Mouse (Mus musculus): ENCODE results near the gene Gm48552. TPM values are rescaled to one million over a fixed set of nuclear protein-coding genes. Genes with fewer than 3 reads are reported as not detected.

The Gm48552 gene
- polyA plus RNA-seq, 1 experiment from 2014 or later, result 2.7 TPM

DNA sequence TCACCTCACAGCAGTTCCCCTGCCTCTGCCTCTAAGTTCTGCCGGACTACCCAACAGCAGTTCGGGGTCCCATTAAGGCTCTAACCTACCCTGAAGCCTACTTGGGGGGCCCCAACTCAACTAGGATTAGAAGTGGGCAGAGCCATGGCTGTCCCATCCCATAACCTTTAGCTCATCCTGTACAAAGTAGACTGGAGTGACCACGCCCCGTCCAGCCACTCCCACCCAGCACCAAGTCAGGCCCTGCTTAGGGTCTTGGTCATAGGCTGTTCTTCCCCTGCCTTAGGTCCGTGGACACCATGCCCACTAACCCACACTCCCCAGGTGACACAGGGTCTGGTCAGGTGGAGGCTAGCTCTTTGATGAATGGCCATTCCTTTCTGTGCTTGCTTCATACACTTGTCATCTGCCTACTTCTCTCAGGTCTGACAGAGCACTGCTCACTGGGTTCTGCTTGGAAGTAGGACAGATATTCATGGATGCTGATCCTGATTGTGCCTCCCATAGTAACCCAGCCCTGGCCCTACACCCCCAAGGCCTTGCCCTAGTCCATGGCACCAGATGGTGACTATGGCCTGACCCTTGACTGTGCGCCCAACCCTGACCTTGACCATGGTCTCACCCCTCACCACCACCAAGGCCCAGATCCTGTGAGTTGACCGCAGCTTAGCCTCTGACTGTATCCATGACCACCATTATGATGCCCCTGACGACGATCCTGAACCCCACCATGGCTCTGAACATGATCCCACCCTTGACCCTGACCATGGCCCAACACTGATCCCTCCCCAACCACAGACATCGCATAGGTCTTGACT, 30.5 kb downstream of the Gm48552 start:
- H3K36me3 ChIP-seq, result no peaks in the 10 kb centered on the region
- H3K4me1 ChIP-seq (replicated peaks), result peaks cover 49% of the 10 kb centered on the region
- H3K4me2 ChIP-seq, result no peak overlapping the region
- no peaks in the 10 kb centered on the region for H3K27me3 ChIP-seq
- no peak for ATAC-seq (ENCODE audit: low FRiP score, low read depth)
- no peak overlapping the region for H3K4me3 ChIP-seq
- 87% methylated on average over 10 of the region's 10 CpGs for WGBS
- no peaks in the 10 kb centered on the region for H3K9me3 ChIP-seq
- 0 out of 2 replicates have a peak overlapping the region, but pooled peaks have one; percentile 15 for H3K27ac ChIP-seq (replicated peaks)
- no peak overlapping the region for H3K9ac ChIP-seq

DNA sequence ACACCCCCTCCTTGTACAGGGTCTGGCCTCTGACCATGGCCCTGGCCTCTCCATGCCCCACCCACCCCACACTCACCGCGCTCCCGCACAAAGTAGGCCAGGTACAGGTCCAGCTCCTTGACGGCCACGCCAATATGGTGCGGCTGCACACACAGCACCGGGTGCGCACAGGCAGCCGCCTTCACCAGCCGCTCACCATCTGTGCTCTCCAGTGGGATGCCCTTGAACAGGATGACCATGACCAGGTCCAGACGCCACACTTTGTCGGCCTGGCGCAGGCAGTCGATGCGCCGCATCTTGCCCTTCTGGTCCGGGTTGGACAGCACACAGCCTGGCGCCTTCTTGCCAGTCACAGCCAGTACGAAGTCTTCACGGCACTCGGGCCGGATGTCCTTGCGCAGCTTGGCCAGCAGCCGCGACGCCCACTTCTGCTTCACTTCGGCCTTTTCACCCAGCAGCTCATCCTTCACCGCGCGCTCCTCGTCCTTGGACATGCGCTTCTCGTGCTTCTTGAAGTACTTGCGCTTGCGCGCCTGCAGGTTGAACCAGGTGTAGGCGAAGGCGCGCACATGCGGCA, 31.5 kb downstream of the Gm48552 start:
- no peaks in the 10 kb centered on the region for H3K9me3 ChIP-seq
- no peak overlapping the region for H3K4me3 ChIP-seq
- H3K27me3 ChIP-seq, result 0 out of 2 replicates have a peak, but pooled peaks cover 3% of the 10 kb centered on the region
- no peak overlapping the region for H3K9ac ChIP-seq
- no peak overlapping the region for H3K27ac ChIP-seq (replicated peaks)
- no peak for ATAC-seq (ENCODE audit: low FRiP score, low read depth)
- no peak overlapping the region for H3K4me2 ChIP-seq
- 85% methylated on average over 40 of the region's 40 CpGs for WGBS
- no peaks in the 10 kb centered on the region for H3K36me3 ChIP-seq
- peaks cover 53% of the 10 kb centered on the region for H3K4me1 ChIP-seq (replicated peaks)

DNA sequence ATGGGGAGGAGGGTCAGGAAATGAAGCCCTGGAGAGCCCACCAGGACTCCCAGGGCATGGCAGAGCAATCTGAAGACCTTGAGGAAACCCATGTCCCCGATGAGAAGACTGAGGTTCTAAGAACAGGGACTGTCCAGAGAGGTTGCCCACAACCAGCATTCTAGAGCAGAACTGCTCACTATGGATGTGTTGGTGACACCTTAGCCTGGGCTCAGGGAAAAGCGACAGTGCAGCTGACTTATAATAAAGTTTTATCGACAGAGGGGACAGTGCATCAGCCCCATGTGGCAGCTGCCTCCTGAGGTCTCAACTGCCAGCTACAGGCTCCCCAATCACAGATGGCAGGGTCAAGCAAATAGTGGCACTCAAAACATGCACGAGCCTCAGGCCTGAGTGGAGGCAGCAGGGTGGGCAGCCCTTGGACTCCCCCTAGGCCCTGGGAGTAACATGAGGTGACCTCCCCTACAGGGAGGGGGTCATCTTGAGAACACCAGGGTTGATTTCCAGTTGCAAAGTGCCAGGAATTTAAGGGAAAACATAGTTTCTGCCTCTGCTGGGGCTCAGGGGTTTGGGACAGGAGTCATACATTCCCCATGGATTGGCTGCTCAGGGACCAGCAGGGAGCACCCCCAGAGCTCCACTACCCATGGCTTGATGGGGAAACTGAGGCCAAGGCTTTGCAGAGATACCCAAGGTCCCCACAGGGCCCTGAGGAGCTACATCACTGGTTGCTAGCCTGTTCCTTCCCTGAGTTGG, 32.4 kb downstream of the Gm48552 start:
- H3K27ac ChIP-seq (replicated peaks), result no peak overlapping the region
- no peak for ATAC-seq (ENCODE audit: low FRiP score, low read depth)
- no peak overlapping the region for H3K9ac ChIP-seq
- no peaks in the 10 kb centered on the region for H3K9me3 ChIP-seq
- no peaks in the 10 kb centered on the region for H3K36me3 ChIP-seq
- H3K4me2 ChIP-seq, result no peak overlapping the region
- H3K27me3 ChIP-seq, result 0 out of 2 replicates have a peak, but pooled peaks cover 7% of the 10 kb centered on the region
- WGBS, result 74% methylated on average over 4 of the region's 4 CpGs
- H3K4me3 ChIP-seq, result no peak overlapping the region
- H3K4me1 ChIP-seq (replicated peaks), result peaks cover 54% of the 10 kb centered on the region

DNA sequence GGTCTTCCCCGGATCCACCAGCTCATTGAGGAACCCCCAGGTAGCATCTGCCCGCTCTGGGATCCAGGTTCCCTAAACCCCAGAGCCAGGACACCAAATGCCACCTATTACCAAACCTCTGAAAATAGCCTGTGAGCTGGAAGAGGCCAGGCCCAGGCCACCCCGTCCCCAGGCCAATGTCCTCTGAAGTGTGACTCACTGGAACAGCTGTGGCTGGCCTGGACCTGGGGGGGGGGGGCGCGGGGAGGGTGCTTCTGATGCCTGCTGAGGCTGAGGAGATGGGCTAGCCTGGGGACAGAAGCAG, 32.9 kb downstream of the Gm48552 start:
- Histone ChIP-seq H3K9me3 (no peaks in the 10 kb centered on the region), H3K9ac (no peak overlapping the region), H3K36me3 (no peaks in the 10 kb centered on the region), H3K27me3 (0 out of 2 replicates have a peak, but pooled peaks cover 7% of the 10 kb centered on the region), H3K4me1 (replicated peaks) (peaks cover 54% of the 10 kb centered on the region), H3K4me3 (no peak overlapping the region), H3K27ac (replicated peaks) (no peak overlapping the region), H3K4me2 (no peak overlapping the region)
- 82% methylated on average over 5 of the region's 5 CpGs for WGBS
- ATAC-seq (ENCODE audit: low FRiP score, low read depth), result no peak

DNA sequence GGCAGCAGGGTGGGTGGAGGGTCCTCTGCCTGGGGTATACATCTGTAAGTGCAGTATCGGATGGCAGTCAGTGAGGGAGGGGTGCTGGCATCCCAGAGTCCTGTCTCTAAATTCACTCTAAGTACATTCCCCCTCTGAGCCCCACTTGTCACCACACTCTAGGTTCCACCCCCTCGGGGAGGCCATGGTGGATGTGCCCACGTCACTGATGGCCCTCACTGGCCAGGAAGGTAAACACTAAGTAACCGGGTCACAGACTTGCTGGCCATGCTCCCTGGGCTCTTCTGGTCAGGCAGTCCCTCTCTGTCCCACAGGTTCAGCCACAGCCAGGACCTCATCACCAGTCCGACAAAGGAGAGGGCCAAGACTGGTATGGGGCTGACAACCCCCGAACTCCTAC, 33.4 kb downstream of the Gm48552 start:
- Histone ChIP-seq H3K36me3 (no peaks in the 10 kb centered on the region), H3K4me1 (replicated peaks) (peaks cover 54% of the 10 kb centered on the region), H3K4me3 (no peak overlapping the region), H3K9ac (no peak overlapping the region), H3K4me2 (no peak overlapping the region), H3K27ac (replicated peaks) (no peak overlapping the region), H3K9me3 (no peaks in the 10 kb centered on the region), H3K27me3 (peaks cover 8% of the 10 kb centered on the region; the same call in 1 of the 2 replicates)
- no peak for ATAC-seq (ENCODE audit: low FRiP score, low read depth)
- 80% methylated on average over 6 of the region's 6 CpGs for WGBS

DNA sequence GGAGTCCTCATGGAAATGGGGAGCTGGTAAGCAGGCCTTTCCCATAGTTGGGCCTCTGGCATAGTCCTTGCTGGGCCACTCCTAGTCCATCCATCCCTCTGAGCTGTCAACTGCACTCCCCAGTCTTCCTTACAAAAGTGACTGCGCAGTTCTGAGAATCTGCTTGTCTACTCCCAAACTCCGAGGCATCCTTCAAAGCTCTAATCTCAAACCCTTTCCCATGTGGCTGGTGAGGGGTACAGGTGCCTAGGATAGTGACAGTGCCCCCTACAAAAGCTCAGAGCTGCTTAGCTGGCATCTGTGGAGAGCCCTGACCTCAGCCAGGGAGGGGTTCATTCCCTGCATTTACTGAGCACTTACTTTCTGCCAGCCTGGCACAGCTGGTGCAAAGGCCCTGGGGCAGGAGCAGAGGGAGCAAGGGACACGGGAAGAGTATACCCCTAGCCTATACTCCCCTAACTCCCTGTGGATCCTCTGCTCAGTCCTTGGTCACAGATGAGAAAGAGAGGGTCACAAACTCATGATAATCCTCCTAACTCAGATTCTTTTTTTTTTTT, 33.9 kb downstream of the Gm48552 start:
- H3K9me3 ChIP-seq, result no peaks in the 10 kb centered on the region
- H3K4me1 ChIP-seq (replicated peaks), result peaks cover 52% of the 10 kb centered on the region
- H3K27ac ChIP-seq (replicated peaks), result no peak overlapping the region
- H3K4me2 ChIP-seq, result no peak overlapping the region
- ATAC-seq (ENCODE audit: low FRiP score, low read depth), result no peak
- no peak overlapping the region for H3K4me3 ChIP-seq
- WGBS, result 82% methylated on average over 3 of the region's 3 CpGs
- no peaks in the 10 kb centered on the region for H3K36me3 ChIP-seq
- peaks cover 11% of the 10 kb centered on the region; the same call in 1 of the 2 replicates for H3K27me3 ChIP-seq
- H3K9ac ChIP-seq, result no peak overlapping the region

DNA sequence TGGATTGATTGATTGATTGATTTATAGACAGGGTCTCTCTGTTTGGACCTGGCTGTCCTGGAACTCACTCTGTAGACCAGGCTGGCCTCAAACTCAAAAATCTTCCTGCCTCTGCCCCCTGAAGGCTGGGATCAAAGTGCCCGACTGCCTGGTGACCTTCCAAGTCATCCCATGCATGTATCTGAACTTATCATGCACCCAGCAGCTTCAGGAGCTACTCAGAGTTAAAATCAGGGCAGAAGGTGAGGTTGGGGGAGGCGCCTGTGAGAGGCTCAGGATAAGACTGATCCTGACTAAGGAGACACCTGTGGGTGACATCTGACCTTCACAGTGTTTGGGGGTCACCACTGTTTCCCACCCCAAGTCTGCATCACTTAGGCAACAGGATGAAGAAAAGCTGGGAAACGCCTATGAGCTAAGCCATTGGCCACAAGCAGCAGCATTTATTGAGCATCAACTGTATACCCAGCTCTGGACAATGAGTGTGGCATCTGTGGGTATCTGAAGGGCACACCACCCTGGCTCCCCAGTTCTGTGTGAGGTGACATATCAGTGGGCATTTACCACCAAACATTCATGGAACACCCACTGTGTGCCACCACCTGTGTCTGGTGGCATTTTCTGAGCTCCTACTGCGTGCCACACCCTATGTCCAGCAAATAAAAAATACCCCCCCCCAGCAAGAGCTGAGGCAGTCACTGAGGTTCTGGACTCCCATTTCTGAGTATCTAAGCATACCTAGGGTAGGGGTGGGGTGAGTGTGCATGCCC, 34.9 kb downstream of the Gm48552 start:
- Histone ChIP-seq H3K27ac (replicated peaks) (peak overlapping the region; percentile 21; the same call in 1 of the 2 replicates), H3K4me2 (peak overlapping the region; percentile 78; the same call in 1 of the 2 replicates), H3K4me3 (no peak overlapping the region), H3K9ac (no peak overlapping the region), H3K4me1 (replicated peaks) (peaks cover 43% of the 10 kb centered on the region), H3K9me3 (no peaks in the 10 kb centered on the region), H3K36me3 (no peaks in the 10 kb centered on the region), H3K27me3 (peaks cover 20% of the 10 kb centered on the region; the same call in 1 of the 2 replicates)
- no peak for ATAC-seq (ENCODE audit: low FRiP score, low read depth)
- 70% methylated on average over 4 of the region's 4 CpGs for WGBS

DNA sequence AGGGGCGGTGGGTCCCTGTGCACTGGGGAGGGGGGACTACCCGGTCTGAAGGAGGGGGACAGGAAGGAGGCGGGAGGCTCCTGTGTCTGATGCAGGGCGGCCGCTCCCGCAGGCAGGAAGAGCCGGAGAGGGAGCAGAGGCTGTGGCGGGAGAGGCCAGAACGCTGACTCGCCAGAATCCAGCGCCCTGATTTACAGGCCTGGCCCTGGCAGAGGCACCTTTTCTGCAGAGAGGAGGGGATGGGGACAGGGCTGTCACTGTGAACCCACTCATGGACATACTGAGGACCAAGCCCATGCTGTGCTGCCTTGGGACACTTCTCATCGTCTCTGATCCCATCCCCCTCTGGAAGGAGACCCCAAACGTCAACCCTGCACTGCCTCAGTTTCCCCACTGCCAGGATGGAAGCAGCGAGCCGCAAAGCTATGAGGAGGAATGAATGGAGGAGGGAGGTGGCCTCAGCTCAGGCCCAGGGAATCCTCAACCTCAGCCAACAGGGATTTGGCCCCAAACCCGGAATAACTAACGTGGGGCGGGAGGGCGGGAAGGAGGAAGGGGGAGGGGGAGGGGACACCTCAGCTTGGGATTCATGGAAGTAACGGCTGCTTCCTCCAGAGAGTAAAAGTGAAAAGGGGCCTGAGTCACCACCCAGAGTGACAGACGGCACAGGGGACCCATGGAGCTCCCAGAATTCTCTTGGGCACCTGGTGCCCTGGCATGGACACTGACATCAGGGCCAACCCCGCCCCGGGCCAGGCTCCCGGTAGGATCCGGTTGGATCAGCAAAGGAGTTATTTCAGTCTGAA, 35.6 kb downstream of the Gm48552 start:
- peaks cover 43% of the 10 kb centered on the region for H3K4me1 ChIP-seq (replicated peaks)
- ATAC-seq (ENCODE audit: low FRiP score, low read depth), result no peak
- peaks cover 20% of the 10 kb centered on the region; the same call in 1 of the 2 replicates for H3K27me3 ChIP-seq
- no peaks in the 10 kb centered on the region for H3K36me3 ChIP-seq
- H3K9ac ChIP-seq, result no peak overlapping the region
- peak overlapping the region; percentile 40; the same call in 1 of the 2 replicates for H3K27ac ChIP-seq (replicated peaks)
- WGBS, result 6% methylated on average over 24 of the region's 25 CpGs
- no peaks in the 10 kb centered on the region for H3K9me3 ChIP-seq
- H3K4me3 ChIP-seq, result no peak overlapping the region
- peak overlapping the region; percentile 78 for H3K4me2 ChIP-seq

DNA sequence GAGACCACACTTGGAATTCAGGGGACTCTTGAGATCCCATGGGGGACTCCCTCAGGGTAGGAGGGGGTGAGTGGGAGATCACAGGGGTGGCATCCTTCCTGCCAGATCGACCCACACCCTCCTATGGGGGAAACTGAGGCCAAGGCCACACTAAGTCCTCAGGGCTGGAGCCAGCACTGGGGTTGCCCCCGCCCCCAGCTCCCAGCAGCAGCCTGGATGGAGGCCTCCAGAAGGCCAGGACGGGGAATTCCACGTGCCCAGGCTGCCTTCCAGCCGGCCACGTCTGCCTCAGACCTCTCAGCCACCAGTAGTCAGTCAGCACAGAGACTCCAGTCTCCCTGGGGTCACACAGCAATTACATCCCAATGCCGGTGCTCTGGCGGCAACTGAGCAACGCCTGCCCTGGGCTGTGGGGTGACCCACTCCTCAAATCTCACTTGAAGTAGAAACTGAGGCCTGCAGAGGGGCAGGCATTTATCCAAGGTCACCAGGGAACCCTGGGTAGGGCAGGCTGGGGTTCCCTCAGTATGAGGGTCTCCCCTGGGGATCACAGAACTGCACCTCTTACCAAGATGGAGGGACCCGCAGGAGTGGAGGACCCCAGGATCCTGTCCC, 36.5 kb downstream of the Gm48552 start:
- H3K27me3 ChIP-seq, result peaks cover 20% of the 10 kb centered on the region; the same call in 1 of the 2 replicates
- H3K4me2 ChIP-seq, result peak overlapping the region; percentile 78
- no peaks in the 10 kb centered on the region for H3K9me3 ChIP-seq
- no peak overlapping the region for H3K9ac ChIP-seq
- no peaks in the 10 kb centered on the region for H3K36me3 ChIP-seq
- peak overlapping the region; percentile 40; the same call in 1 of the 2 replicates for H3K27ac ChIP-seq (replicated peaks)
- peaks cover 47% of the 10 kb centered on the region for H3K4me1 ChIP-seq (replicated peaks)
- ATAC-seq (ENCODE audit: low FRiP score, low read depth), result no peak
- WGBS, result 34% methylated on average over 10 of the region's 10 CpGs
- H3K4me3 ChIP-seq, result peak overlapping the region; percentile 48

DNA sequence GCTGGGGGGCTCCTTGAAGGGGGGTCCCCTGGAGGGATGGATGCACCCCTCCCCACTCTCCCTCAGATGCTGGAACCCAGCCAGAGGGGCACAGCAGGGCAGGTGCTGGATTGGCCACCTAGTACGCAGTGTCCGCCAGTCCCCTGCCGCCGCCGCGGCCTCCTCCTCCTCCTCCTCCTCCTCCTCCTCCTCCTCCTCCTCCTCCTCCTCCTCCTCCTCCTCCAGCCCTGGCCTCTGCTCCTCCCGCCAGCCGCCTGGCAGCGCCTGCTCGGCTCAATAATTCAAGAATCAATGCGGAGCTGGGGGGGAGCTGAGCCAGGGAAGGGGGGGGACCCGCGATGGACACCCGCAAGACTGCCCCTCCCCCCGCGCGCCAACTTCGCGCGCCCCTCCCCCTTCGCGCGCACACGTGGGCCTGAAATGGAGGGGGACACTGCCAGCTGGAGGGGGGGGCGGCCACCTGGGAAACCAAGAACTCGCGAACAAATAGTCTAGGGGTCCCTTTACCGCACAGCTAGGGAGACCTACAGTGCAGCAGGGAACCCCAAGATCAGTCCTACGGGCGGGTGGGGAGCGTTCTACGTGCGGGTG, 37.4 kb downstream of the Gm48552 start:
- Histone ChIP-seq H3K27ac (replicated peaks) (no peak overlapping the region), H3K4me1 (replicated peaks) (peaks cover 50% of the 10 kb centered on the region), H3K9me3 (no peaks in the 10 kb centered on the region), H3K4me2 (peak overlapping the region; percentile 78), H3K27me3 (peaks cover 20% of the 10 kb centered on the region; the same call in 1 of the 2 replicates), H3K9ac (peak overlapping the region; percentile 53), H3K36me3 (no peaks in the 10 kb centered on the region), H3K4me3 (peak overlapping the region; percentile 48)
- ATAC-seq (ENCODE audit: low FRiP score, low read depth), result no peak
- WGBS, result 0% methylated on average over 18 of the region's 33 CpGs

Data from hindbrain, embryonic 15.5 days (tissue).